Mouse (Mus musculus): Measurements from ENCODE around the gene Ppp1r14c.
"Not testable (repeated sequence)": the region's sequence is repeated elsewhere in the genome, so short reads cannot be mapped to it uniquely, and the experiment has no call there.

The Ppp1r14c gene

GRCm38 (mm10) chr10:3466135-3466626 is 100.3 kb downstream of the Ppp1r14c start:
- DNase-seq (ENCODE audit: low read depth, low spot score) = no peak

- no peak for DNase-seq (ENCODE audit: low read depth, low spot score)
Observed at GRCm38 (mm10) chr10:3468590-3468989, 102.7 kb downstream of the Ppp1r14c start.

- DNase-seq (ENCODE audit: low read depth, low spot score) = no peak
Observed at GRCm38 (mm10) chr10:3476611-3477010, 110.8 kb downstream of the Ppp1r14c start.

GRCm38 (mm10) chr10:3479772-3480171 is 113.9 kb downstream of the Ppp1r14c start:
- no peak for DNase-seq (ENCODE audit: low read depth, low spot score)

GRCm38 (mm10) chr10:3490052-3490451 is 124.2 kb downstream of the Ppp1r14c start:
- no peak for DNase-seq (ENCODE audit: low read depth, low spot score)

- DNase-seq (ENCODE audit: low read depth, low spot score) = no peak
Observed at GRCm38 (mm10) chr10:3496791-3497190, 130.9 kb downstream of the Ppp1r14c start.

- DNase-seq (ENCODE audit: low read depth, low spot score) = not testable (repeated sequence)
Observed at GRCm38 (mm10) chr10:3500846-3501245, 135.0 kb downstream of the Ppp1r14c start.

GRCm38 (mm10) chr10:3507484-3508221 is 141.8 kb downstream of the Ppp1r14c start:
- DNase-seq (ENCODE audit: low read depth, low spot score) = peak; percentile 21

- DNase-seq (ENCODE audit: low read depth, low spot score) = no peak
Observed at GRCm38 (mm10) chr10:3508222-3508588, 142.3 kb downstream of the Ppp1r14c start.

- DNase-seq (ENCODE audit: low read depth, low spot score) = no peak
Observed at GRCm38 (mm10) chr10:3508746-3509145, 142.9 kb downstream of the Ppp1r14c start.

GRCm38 (mm10) chr10:3509663-3510277 is 143.9 kb downstream of the Ppp1r14c start:
- no peak for DNase-seq (ENCODE audit: low read depth, low spot score)

- no peak for DNase-seq (ENCODE audit: low read depth, low spot score)
Observed at GRCm38 (mm10) chr10:3510486-3510885, 144.6 kb downstream of the Ppp1r14c start.

- DNase-seq (ENCODE audit: low read depth, low spot score) = no peak
Observed at GRCm38 (mm10) chr10:3511401-3511800, 145.5 kb downstream of the Ppp1r14c start.

- no peak for DNase-seq (ENCODE audit: low read depth, low spot score)
Observed at GRCm38 (mm10) chr10:3512620-3513305, 146.9 kb downstream of the Ppp1r14c start.

- DNase-seq (ENCODE audit: low read depth, low spot score) = no peak
Observed at GRCm38 (mm10) chr10:3513947-3514346, 148.1 kb downstream of the Ppp1r14c start.
